Mouse (Mus musculus): Measurements from ENCODE around the gene Lyz2. TPM values are rescaled to one million over a fixed set of nuclear protein-coding genes. Genes with fewer than 3 reads are reported as not detected.

Lyz2 gene
- total and polyA plus RNA-seq, 3 experiments, result not detected

DNA sequence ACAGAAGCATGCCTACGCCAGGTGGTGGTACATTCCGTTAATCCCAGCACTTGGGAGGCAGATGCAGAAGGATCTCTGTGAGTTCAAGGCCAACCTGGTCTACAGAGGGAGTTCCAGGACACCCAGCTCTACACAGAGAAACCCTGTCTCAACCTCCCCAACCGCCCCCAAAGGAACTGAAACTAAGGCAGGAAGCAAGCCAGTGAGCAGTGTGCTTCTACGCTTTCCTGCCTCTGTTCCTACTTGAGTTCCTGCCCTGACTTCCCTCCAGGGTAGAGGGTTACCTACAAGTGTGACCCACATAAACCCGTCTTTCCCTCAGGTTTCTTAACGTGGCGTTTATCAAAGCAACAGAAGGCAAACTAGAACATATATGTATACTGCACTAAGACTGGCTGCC, 41.7 kb upstream of the Lyz2 start:
- Histone ChIP-seq H3K27ac (ENCODE audit: control insufficient read depth, low read depth, low read length) (no peak overlapping the region), H3K4me1 (ENCODE audit: control insufficient read depth in 1 of 2, insufficient read depth in 2 of 2, low read length in 2 of 2) (no peaks in the 10 kb centered on the region), H3K9me3 (replicated peaks; ENCODE audit: insufficient read depth, low read length) (no peaks in the 10 kb centered on the region), H3K9ac (ENCODE audit: control insufficient read depth, low read depth, low read length, poor library complexity, severe bottlenecking) (no peak overlapping the region), H3K36me3 (ENCODE audit: control insufficient read depth in 1 of 2, insufficient read depth in 2 of 2, low read length in 2 of 2) (no peaks in the 10 kb centered on the region), H3K79me2 (ENCODE audit: control insufficient read depth, insufficient read depth, low read length, poor library complexity) (no peaks in the 10 kb centered on the region), H3K27me3 (ENCODE audit: control insufficient read depth in 1 of 2, insufficient read depth in 2 of 2, low read length in 2 of 2) (no peaks in the 10 kb centered on the region), H3K4me3 (ENCODE audit: control insufficient read depth in 1 of 2, insufficient read depth in 1 of 2, low read depth in 2 of 2, low read length in 2 of 2) (no peak overlapping the region)
- DNase-seq (ENCODE audit: low read depth, low spot score), result no peak
- no peak for TF ChIP-seq USF2 (IDR thresholded peaks at IDR 0.05; ENCODE audit: borderline replicate concordance in 1 of 2, insufficient read depth in 1 of 2, low read depth in 1 of 2, low read length in 2 of 2)
- TF ChIP-seq TAL1 (IDR thresholded peaks at IDR 0.05; ENCODE audit: low read length), result no peak
- TF ChIP-seq ZNF384 (IDR thresholded peaks at IDR 0.05; ENCODE audit: low read depth, low read length), result no peak
- TF ChIP-seq TBP (IDR thresholded peaks at IDR 0.05; ENCODE audit: low read depth, low read length), result no peak
- no peak for TF ChIP-seq USF1 (IDR thresholded peaks at IDR 0.05; ENCODE audit: low read depth, low read length)
- no peak for TF ChIP-seq KAT2A (conservative IDR thresholded peaks at IDR 0.05; ENCODE audit: low read depth, low read length)
- TF ChIP-seq CHD2 (IDR thresholded peaks at IDR 0.05; ENCODE audit: low read length), result no peak
- no peak for TF ChIP-seq ETS1 (IDR thresholded peaks at IDR 0.05; ENCODE audit: low read depth, low read length)
- no peak for TF ChIP-seq ZC3H11A (IDR thresholded peaks at IDR 0.05; ENCODE audit: low read depth, low read length)
- TF ChIP-seq MAX (IDR thresholded peaks at IDR 0.05; ENCODE audit: low read length), result no peak
- no peak for TF ChIP-seq BHLHE40 (IDR thresholded peaks at IDR 0.05; ENCODE audit: borderline replicate concordance, low read depth, low read length)

- peaks cover 0 to 3% of the 10 kb centered on the region in 2 experiments; a peak in 2 of 4 replicates for H3K27me3 ChIP-seq (ENCODE audit: control insufficient read depth in 1 of 2, insufficient read depth in 2 of 2, low read length in 2 of 2)
- no peaks in the 10 kb centered on the region for H3K79me2 ChIP-seq (ENCODE audit: control insufficient read depth, insufficient read depth, low read length, poor library complexity)
- no peak overlapping the region for H3K4me3 ChIP-seq (ENCODE audit: control insufficient read depth in 1 of 2, insufficient read depth in 1 of 2, low read depth in 2 of 2, low read length in 2 of 2)
- no peak for DNase-seq (ENCODE audit: low read depth, low spot score)
- no peak for TF ChIP-seq RCOR1 (IDR thresholded peaks at IDR 0.05; ENCODE audit: low read depth, low read length)
- TF ChIP-seq CHD1 (IDR thresholded peaks at IDR 0.05; ENCODE audit: low read depth, low read length), result no peak
- TF ChIP-seq JUND (IDR thresholded peaks at IDR 0.05; ENCODE audit: low read depth, low read length), result no peak
- no peak for TF ChIP-seq HCFC1 (IDR thresholded peaks at IDR 0.05; ENCODE audit: low read depth, low read length)
- no peak for TF ChIP-seq CHD2 (IDR thresholded peaks at IDR 0.05; ENCODE audit: low read length)
- TF ChIP-seq SMC3 (IDR thresholded peaks at IDR 0.05; ENCODE audit: low read depth, low read length), result no peak
- no peak for TF ChIP-seq SIN3A (IDR thresholded peaks at IDR 0.05; ENCODE audit: low read length)
- TF ChIP-seq GABPA (IDR thresholded peaks at IDR 0.05; ENCODE audit: low read depth, low read length), result no peak
- TF ChIP-seq E2F4 (IDR thresholded peaks at IDR 0.05; ENCODE audit: borderline replicate concordance, low read depth, low read length), result no peak
- no peaks in the 10 kb centered on the region for H3K9me3 ChIP-seq (replicated peaks; ENCODE audit: insufficient read depth, low read length)
- H3K9ac ChIP-seq (ENCODE audit: control insufficient read depth, low read depth, low read length, poor library complexity, severe bottlenecking), result no peak overlapping the region
- no peaks in the 10 kb centered on the region for H3K36me3 ChIP-seq (ENCODE audit: control insufficient read depth in 1 of 2, insufficient read depth in 2 of 2, low read length in 2 of 2)
- no peak overlapping the region for H3K27ac ChIP-seq (ENCODE audit: control insufficient read depth, low read depth, low read length)
- H3K4me1 ChIP-seq (ENCODE audit: control insufficient read depth in 1 of 2, insufficient read depth in 2 of 2, low read length in 2 of 2), result no peaks in the 10 kb centered on the region
Observed at GRCm38 (mm10) chr10:117322630-117323029, 40.5 kb upstream of the Lyz2 start.
